Mouse (Mus musculus): Measurements from ENCODE around the gene Ikzf1. TPM values are rescaled to one million over a fixed set of nuclear protein-coding genes. Genes with fewer than 3 reads are reported as not detected.

The Ikzf1 gene
- total RNA-seq, 2 experiments from 2014 or later, result 0.42 to 0.66 TPM

- intact Hi-C loops (cut with DNase I; ENCODE audit: low total_unique reads), result no loop called here
- no peak for DNase-seq
Measured at GRCm38 (mm10) chr11:11688766-11689330, 4.0 kb downstream of the Ikzf1 start.

DNA sequence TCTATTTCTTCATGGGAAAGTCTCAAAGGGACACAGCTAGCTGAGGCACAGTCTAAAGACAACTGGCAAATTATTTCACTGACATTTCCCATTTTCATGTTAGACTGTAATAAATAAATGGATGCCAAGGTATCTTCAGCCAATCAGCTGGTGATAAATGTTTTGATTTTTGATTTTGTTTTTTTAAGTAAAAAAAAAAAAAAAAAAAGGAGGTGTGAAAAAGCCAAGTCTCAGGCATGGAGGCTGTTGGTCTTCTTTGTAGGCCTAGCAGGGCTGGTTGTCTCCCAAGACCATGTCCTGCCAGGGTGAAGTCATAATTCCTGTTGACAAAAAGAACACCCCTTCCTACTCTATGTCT, 4.9 kb downstream of the Ikzf1 start:
- intact Hi-C loops (cut with DNase I; ENCODE audit: low total_unique reads), result no loop called here
- DNase-seq, result no peak

DNA sequence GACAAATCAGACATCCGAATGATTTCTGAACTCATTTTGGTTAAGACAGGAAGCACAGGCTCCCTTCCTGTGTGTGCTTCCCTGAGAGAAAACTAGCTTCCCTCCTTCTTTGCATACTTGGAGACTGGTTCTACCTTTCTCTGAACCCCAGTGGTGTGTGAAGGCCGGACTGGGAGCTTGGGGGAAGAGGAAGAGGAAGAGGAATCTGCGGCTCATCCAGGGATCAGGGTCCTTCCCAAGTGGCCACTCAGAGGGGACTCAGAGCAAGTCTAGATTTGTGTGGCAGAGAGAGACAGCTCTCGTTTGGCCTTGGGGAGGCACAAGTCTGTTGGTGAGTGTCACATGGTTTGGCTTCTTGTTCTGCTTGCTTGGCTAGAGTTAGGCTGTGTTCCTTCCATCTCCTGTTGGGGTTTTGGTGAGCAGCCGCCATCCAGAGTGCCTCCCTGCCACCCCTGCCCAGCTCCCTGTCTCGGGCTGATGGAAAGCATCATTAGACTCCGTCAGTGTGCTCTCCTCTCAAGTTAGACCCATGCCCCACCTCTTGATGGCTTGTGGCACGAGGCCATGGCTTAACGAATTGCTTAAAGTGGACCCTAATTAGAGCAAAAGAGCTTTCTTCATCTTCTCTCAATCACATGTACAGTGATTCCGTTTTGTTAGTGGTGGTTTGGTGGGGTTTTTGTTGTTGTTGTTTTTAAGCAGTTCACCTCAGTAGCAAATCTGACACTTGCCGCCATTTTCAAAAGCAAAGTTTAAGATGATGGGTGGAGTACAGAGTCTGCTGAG, 5.4 kb downstream of the Ikzf1 start:
- DNase-seq, result no peak
- intact Hi-C loops (cut with DNase I; ENCODE audit: low total_unique reads), result no loop called here

DNA sequence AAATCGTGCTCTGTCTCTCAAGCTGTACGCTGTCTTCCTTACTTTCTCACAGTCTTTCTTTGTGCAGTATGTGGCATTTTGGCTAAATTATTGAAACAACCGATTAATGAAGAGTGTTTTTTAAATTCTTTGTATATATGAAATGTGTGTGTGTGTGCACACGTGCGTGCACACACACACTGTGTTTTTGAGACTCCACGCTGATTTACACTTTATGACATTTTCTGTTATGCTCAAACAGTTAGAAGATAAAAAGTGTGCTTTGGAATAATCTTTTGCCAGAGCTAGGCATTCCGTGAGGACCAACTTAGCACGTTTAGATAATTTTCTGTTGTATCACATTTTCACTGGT, 6.0 kb downstream of the Ikzf1 start:
- intact Hi-C loops (cut with DNase I; ENCODE audit: low total_unique reads), result no loop called here
- no peak for DNase-seq

DNA sequence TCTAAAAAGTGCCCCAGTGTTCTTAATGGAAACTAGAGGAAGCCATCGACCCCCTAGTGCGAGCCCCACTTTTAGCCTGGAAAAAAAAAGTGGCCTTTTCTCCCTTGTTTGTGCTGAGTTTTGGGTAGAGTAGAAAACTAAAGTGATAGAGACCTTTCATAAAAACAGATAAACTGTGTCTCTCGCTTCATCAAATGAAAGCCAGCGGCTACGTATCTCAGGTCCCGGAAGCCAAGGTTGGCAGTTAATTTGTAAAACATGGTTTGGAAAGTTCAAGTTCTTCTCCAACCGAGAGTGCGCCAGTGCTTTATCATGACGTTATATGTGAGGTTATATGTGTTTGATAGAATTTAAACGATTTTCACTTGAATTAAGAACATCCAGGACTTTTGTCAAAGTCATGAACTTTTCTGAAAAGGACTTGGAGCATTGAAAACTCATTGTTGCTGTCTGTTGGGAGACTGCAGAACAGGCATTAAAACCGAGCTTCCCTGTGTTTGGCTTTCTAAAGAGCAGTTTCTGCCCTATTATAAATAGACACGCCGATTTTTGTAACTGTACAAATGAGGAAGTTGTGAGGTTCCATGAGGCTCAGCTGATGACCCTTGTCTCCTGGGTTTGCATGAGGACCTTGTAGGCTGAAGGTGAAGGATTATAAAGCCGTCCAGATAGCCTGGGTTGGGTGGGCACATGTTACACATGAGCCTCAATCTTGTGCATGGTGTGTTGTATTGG, 6.7 kb downstream of the Ikzf1 start:
- DNase-seq, result no peak
- intact Hi-C loops (cut with DNase I; ENCODE audit: low total_unique reads), result no loop called here

DNA sequence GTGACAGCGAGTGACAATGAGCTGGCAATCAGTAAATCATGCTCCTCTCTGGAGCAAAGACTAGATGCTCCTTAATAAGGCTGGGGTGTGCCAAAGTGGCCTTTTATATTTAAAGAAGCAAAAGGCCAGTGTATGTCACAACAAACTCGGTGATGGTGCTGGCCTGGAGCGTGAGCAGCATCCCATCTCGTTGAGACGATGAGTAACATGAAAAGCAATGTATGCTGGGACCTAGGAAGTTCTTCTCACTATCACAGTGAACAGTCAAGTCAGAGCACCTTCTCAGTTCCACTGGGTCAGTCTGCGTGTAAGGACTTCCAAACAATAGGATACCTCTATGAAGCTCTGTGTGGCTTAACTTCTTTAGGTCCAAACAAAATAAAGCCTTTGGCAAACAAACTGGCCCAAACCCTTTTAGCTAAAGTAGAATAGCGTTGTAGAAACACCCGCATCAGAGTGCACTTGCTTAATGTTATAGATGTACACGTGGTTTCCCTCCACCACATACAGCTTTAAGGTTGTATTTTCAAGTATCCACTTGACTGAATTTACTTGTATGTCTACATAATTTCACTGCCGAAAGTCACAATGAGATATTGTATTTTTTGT, 7.9 kb downstream of the Ikzf1 start:
- intact Hi-C loops (cut with DNase I; ENCODE audit: low total_unique reads), result no loop called here
- DNase-seq, result no peak

GRCm38 (mm10) chr11:11693446-11693845, 8.6 kb downstream of the Ikzf1 start:
- intact Hi-C loops (cut with DNase I; ENCODE audit: low total_unique reads), result no loop called here
- no peak for DNase-seq

GRCm38 (mm10) chr11:11694072-11694471, 9.3 kb downstream of the Ikzf1 start:
- intact Hi-C loops (cut with DNase I; ENCODE audit: low total_unique reads), result no loop called here
- DNase-seq, result no peak

- no peak for DNase-seq
- intact Hi-C loops (cut with DNase I; ENCODE audit: low total_unique reads), result no loop called here
Measured at GRCm38 (mm10) chr11:11694472-11695177, 9.8 kb downstream of the Ikzf1 start.

GRCm38 (mm10) chr11:11695211-11695887, 10.5 kb downstream of the Ikzf1 start:
- intact Hi-C loops (cut with DNase I; ENCODE audit: low total_unique reads), result no loop called here

GRCm38 (mm10) chr11:11695907-11696306, 11.1 kb downstream of the Ikzf1 start:
- intact Hi-C loops (cut with DNase I; ENCODE audit: low total_unique reads), result no loop called here

More at GRCm38 (mm10) chr11:11695211-11695887, 10.5 kb downstream of the Ikzf1 start:
- DNase-seq, result no peak

GRCm38 (mm10) chr11:11696814-11697213, 12.0 kb downstream of the Ikzf1 start:
- intact Hi-C loops (cut with DNase I; ENCODE audit: low total_unique reads), result no loop called here
- DNase-seq, result no peak

More at GRCm38 (mm10) chr11:11695907-11696306, 11.1 kb downstream of the Ikzf1 start:
- no peak for DNase-seq

DNA sequence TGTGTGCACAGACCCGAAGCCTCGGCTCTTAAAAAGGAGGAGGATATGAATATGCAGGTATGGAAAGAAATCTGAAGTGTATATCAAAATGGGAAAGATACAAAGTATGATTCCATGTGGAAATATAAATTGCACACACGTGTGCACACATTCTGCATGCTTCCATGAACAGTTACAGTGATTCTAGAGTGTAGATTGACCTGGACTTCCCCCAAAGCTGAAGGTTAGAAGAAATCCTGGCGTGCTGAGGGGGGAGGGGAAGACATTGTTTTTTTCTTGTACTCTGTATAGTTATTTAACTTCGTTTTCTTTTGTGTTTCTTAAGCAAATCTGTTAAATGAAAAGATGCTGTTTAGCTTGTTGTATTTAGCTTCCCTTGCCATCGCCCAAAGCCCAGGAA, 16.6 kb downstream of the Ikzf1 start:
- intact Hi-C loops (cut with DNase I; ENCODE audit: low total_unique reads), result no loop called here
- no peak for DNase-seq

DNA sequence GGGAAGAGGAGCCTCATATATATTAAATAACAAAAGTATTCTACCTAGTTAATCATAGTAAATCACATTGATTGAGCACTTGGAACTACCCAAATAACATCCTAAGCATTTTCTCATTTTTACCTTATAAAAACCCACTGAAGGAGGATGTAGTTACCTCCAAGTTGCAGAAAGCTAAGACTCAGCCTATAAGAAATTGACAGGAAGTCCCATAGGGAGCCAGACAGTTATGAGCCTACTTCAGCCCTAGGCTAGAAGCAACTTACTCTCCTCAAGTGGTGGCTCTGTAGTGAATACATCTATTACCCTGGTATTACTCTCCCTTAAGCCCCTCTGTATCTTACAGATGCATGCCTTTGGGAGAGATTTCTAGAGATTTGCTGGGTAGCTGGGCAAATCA, 19.0 kb downstream of the Ikzf1 start:
- DNase-seq, result no peak
- intact Hi-C loops (cut with DNase I; ENCODE audit: low total_unique reads), result no loop called here

DNA sequence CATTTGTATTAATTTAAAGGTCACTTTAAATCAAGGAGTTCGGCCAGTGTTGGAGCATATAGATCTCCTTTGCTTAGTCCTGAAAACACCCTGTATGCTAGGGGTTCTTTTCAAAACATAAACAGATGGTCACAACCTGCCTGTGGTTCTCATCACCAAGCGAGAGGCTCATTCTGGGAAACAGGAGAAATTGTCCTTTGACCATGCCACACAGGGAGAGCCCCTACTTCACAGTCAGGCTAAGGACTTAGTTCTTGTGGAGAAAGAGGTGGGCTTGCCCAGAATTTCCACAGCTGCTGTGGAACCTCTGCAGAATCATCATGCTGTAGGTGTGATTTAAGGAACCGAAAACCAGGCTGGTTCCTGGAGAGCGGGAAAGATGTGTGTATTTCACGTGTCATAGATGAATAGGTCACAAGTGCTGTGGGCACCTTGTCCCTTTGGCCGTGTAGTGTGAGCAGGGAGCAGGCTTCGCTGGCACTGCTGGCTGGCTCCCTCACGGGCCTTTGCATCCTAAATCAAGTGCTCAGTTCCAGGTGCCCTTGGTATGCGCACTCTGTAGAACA, 23.4 kb downstream of the Ikzf1 start:
- DNase-seq, result no peak
- intact Hi-C loops (cut with DNase I; ENCODE audit: low total_unique reads), result no loop called here

DNA sequence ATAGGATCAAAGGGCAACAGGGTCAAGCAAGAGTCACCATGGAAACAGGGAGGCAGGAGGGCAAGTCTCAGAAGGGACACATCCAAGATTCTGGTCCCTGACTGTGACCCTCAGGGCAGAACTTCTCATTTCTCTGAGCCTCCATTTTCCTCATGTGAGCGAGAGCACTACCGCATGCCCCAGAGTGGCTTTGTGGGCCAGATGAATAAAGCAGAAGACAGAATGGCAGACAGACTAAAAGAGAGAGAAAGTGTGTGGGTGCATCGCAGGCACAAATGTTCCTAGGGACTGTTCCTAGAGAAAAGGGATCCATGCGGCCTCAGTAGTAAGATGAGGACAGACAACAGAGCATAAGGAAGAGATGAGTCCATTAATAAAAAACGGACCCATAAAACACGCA, 24.5 kb downstream of the Ikzf1 start:
- no peak for DNase-seq
- intact Hi-C loops (cut with DNase I; ENCODE audit: low total_unique reads), result no loop called here

- intact Hi-C loops (cut with DNase I; ENCODE audit: low total_unique reads), result no loop called here
- no peak for DNase-seq
Measured at GRCm38 (mm10) chr11:11710718-11711117, 25.9 kb downstream of the Ikzf1 start.

DNA sequence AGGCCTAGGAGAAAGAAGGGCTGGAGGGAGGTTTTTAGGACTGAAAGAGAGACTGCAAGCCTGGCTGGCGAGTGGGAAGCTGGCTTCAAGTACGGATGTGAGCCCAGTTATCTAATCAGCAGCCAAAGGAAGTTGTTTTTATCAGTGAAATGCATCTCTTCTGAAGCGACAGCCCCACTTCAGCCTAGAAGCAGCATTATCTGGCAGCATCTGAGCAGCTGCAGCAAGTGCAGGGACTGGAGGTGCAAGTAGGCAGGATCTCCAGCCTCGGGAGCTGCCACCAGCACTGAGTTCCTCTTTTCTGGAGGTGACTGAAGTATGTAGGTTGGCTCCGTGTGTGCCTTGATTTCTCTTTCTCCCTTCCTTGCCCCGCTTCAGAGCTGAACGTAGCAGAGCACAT, 26.9 kb downstream of the Ikzf1 start:
- intact Hi-C loops (cut with DNase I; ENCODE audit: low total_unique reads), result no loop called here
- no peak for DNase-seq

- intact Hi-C loops (cut with DNase I; ENCODE audit: low total_unique reads), result no loop called here
- no peak for DNase-seq
Measured at GRCm38 (mm10) chr11:11714676-11715075, 29.9 kb downstream of the Ikzf1 start.
